Mouse (Mus musculus) heart, postnatal 0 days (tissue): ENCODE measurements at regions not wholly inside any gene's neighbourhood (a gene's known extent, or its start where the extent isn't known, plus 50 kb on each side); places are given as distances from the start of the nearest gene placed in this dataset.

Experiments used
- CTCF ChIP-seq: IDR thresholded peaks from 2 replicates; pipeline ENCODE4 v1.5.1; 2016; ENCODE audit warnings: antibody characterized with exemption, control low read depth, low read depth
- EP300 ChIP-seq: IDR thresholded peaks from 2 replicates; pipeline ENCODE4 v1.6.1; 2016; ENCODE audit warnings: antibody characterized with exemption, low read depth

DNA sequence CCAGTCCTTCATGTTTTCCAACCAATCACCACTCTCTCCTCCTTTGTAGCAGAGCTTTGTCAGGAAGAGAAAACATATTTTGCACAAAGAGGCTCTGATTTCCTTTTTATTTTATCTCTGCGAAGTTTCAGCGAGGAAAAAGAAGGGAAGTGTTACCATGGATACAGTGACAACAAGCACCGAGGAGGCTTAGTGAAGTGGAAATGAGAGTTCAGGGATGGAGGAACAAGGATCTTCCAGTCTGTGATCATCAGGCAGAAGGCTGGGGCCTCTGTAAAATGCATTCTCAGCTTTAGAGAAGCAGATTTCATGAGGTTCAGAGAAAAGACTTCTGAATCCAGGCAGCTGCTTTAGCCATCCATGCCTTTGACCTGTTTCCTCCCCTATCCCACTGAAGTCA is 628.9 kb downstream of the Pla2g4a start:
- no peak for TF ChIP-seq CTCF
- no peak for TF ChIP-seq EP300
